Mouse (Mus musculus) forebrain, postnatal 0 days (tissue): ENCODE data around the gene Pacsin2. TPM values are rescaled to one million over a fixed set of nuclear protein-coding genes. Genes with fewer than 3 reads are reported as not detected.

Experiments used
- ATAC-seq: fragments of 200-750 bp; cut with Nextera tagmentation; 2 replicates; pipeline ENCODE4 v1.8.0; 2017; ENCODE audit warnings: mild to moderate bottlenecking, moderate library complexity
- DNase-seq: peaks from one replicate; pipeline ENCODE4 v3.0.0-alpha.2; 2015
- H3K27ac ChIP-seq: fragments of 300-500 bp; sonication (generic); 2 replicates; pipeline ENCODE4 v1.5.1; 2014; ENCODE audit warnings: low read depth, mild to moderate bottlenecking, antibody characterized with exemption, low read length, moderate library complexity, mixed read lengths
- H3K27me3 ChIP-seq: fragments of 300-500 bp; sonication (generic); 2 replicates; pipeline ENCODE4 v1.6.1; 2014; ENCODE audit warnings: mild to moderate bottlenecking, low read length, mixed read lengths; ENCODE audit not compliant: insufficient read depth
- H3K36me3 ChIP-seq: fragments of 300-500 bp; sonication (generic); 2 replicates; pipeline ENCODE4 v1.6.1; 2014; ENCODE audit warnings: mild to moderate bottlenecking, moderate library complexity; ENCODE audit not compliant: insufficient read depth
- H3K4me1 ChIP-seq: fragments of 300-500 bp; sonication (generic); 2 replicates; pipeline ENCODE4 v1.6.1; 2014; ENCODE audit warnings: antibody characterized with exemption; ENCODE audit not compliant: insufficient read depth
- H3K4me2 ChIP-seq: fragments of 300-500 bp; sonication (generic); 2 replicates; pipeline ENCODE4 v1.6.1; 2014; ENCODE audit warnings: low read depth, mild to moderate bottlenecking, moderate library complexity
- H3K4me3 ChIP-seq: fragments of 300-500 bp; sonication (generic); 2 replicates; pipeline ENCODE4 v1.5.1; 2014; ENCODE audit warnings: low read depth, low read length, mixed read lengths
- H3K9ac ChIP-seq: fragments of 300-500 bp; sonication (generic); 2 replicates; pipeline ENCODE4 v1.6.1; 2014; ENCODE audit warnings: mild to moderate bottlenecking
- H3K9me3 ChIP-seq: fragments of 300-500 bp; sonication (generic); 2 replicates; pipeline ENCODE4 v1.6.1; 2016; ENCODE audit warnings: low read length
- CTCF ChIP-seq: sonication (generic); IDR thresholded peaks from 2 replicates; pipeline ENCODE4 v1.5.1; 2016; ENCODE audit warnings: antibody characterized with exemption, control low read depth, low read depth
- WGBS: fragments of 180-500 bp; shearing (Covaris S2); extraction: QIAGEN DNeasy Blood & Tissue Kit; methylation state at CpG from one replicate; pipeline ENCODE4 v1.1.7; 2014; 5-methylcytosine and 5-hydroxymethylcytosine counted together
- polyA plus RNA-seq: library from polyadenylated mRNA; unstranded; fragments of >200 nt; fragmentation: Nextera tagmentation; extraction: Ambion mirVana; gene quantifications from 2 replicates; pipeline ENCODE4 v1.2.1, GENCODE M21; 2015
- total RNA-seq: library from RNA; depleted of rRNA; stranded (reverse); fragments of >200 nt; gene quantifications from 2 replicates; pipeline ENCODE4 v1.2.3, GENCODE M21; 2014

The Pacsin2 gene
- total and polyA plus RNA-seq, 2 experiments from 2014 or later: 16.5 to 20.9 TPM

DNA sequence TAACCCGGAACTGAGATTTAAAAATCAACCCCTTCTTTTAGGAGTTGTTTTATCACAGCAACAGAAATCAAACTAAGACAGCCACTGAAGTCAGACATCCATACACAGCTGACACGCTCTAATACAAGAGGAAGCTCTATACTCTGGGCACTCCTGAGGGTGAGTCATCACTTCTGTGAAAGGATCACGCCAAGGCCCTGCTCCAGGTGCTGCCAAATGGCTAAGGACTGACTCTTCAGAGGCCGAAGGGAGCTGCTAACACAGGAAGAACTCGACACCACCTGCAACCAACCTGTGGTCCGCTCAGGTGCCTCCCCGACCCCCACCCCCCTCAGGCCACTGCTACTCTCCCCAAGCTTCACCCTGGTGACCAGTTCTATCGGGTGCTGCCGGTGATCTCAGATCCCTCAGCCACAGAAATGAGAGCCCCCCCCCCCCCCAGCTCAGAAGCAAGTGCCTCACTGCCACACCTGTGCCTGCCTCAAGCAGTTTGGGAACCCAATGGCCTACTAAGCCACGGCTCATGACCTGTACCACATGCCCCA, 34.9 kb upstream of the Pacsin2 start:
- Histone ChIP-seq H3K9me3 (no peaks in the 10 kb centered on the region), H3K4me3 (no peak overlapping the region), H3K4me2 (no peak overlapping the region), H3K36me3 (peaks cover 83% of the 10 kb centered on the region), H3K27me3 (no peaks in the 10 kb centered on the region), H3K27ac (no peak overlapping the region), H3K9ac (no peak overlapping the region), H3K4me1 (no peaks in the 10 kb centered on the region)
- 93% methylated on average over 10 of the region's 10 CpGs for WGBS
- DNase-seq (no peak), ATAC-seq (no peak)
- TF ChIP-seq CTCF: no peak

DNA sequence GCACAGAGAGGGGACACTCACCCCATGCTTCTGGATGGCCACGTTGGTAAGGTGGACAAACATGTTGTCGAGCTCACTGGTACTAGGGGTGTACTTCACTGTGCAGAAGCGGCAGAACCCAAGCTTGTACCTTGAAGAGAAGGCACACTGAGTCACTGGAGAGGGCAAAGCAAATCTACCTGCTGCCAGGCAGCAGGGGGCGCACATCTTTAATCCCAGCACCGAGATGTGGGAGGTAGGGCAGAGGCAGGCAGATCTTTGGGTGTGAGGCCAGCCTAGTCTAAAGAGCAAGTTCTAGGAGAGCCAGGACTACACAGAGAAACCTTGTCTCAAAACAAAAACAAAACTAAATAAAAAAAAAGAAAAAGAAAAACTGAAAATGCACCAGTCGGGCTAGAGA, 32.9 kb upstream of the Pacsin2 start:
- Histone ChIP-seq H3K9ac (no peak overlapping the region), H3K27me3 (no peaks in the 10 kb centered on the region), H3K4me2 (no peak overlapping the region), H3K4me1 (no peaks in the 10 kb centered on the region), H3K27ac (no peak overlapping the region), H3K36me3 (peaks cover 90% of the 10 kb centered on the region), H3K9me3 (no peaks in the 10 kb centered on the region), H3K4me3 (no peak overlapping the region)
- WGBS: 95% methylated on average over 6 of the region's 6 CpGs
- ATAC-seq (no peak), DNase-seq (no peak)
- no peak for TF ChIP-seq CTCF

DNA sequence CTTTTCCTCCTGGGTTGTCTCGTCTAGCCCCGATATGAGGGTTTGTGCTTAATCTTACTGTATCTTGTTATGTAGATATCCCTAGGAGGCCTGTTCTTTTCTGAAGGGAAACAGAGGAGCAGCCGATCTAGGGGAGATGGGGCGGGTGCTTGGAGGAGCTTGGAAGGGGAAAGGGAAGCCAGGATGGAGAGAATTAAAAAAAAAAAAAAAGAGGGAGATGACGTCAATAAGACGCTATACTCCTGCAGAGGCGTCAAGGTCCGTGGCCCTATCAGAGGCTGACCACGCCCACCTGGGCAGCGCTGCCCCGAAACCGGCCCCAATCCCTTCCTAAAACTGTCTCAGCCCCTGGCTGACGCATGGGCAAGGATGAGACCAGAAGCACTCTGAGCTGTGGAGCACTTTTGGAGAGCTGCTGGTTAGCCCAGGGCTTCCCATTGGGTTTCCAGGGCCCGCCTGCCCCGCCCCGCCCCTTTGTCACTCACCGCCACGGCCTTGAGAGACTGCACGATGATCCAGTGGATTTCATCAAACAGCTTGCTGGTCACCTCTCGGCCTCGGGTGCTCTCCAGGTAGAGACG, 31.5 kb upstream of the Pacsin2 start:
- H3K36me3 ChIP-seq: peaks cover 92% of the 10 kb centered on the region
- WGBS: 76% methylated on average over 22 of the region's 22 CpGs
- H3K9me3 ChIP-seq: no peaks in the 10 kb centered on the region
- no peak overlapping the region for H3K27ac ChIP-seq
- no peak for ATAC-seq
- H3K4me2 ChIP-seq: no peak overlapping the region
- H3K9ac ChIP-seq: no peak overlapping the region
- no peak overlapping the region for H3K4me3 ChIP-seq
- no peak for DNase-seq
- H3K27me3 ChIP-seq: no peaks in the 10 kb centered on the region
- no peak for TF ChIP-seq CTCF
- H3K4me1 ChIP-seq: no peaks in the 10 kb centered on the region

DNA sequence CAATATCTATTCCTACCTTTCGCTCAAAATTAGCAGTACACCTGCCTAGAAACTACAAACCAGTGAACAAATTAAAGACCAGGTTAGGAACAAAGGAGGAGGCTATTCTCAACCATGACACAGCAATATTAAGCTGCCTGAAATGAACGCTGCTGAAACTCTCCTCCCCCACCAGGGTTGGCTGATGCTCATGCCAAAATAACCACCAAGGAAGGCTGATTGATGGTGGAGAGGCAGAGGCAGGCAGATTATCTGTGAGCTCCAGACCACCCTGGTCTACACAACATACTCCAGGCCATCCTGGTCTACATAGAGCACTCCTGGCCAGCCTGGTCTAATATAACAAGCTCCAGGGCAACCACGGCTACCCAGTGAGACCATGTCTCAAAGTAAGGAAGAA, 30.8 kb upstream of the Pacsin2 start:
- Histone ChIP-seq H3K9me3 (no peaks in the 10 kb centered on the region), H3K9ac (no peak overlapping the region), H3K4me2 (no peak overlapping the region), H3K27ac (no peak overlapping the region), H3K4me3 (no peak overlapping the region), H3K27me3 (no peaks in the 10 kb centered on the region), H3K36me3 (peaks cover 92% of the 10 kb centered on the region), H3K4me1 (no peaks in the 10 kb centered on the region)
- DNase-seq (no peak), ATAC-seq (no peak)
- 87% methylated on average over 3 of the region's 3 CpGs for WGBS
- no peak for TF ChIP-seq CTCF

DNA sequence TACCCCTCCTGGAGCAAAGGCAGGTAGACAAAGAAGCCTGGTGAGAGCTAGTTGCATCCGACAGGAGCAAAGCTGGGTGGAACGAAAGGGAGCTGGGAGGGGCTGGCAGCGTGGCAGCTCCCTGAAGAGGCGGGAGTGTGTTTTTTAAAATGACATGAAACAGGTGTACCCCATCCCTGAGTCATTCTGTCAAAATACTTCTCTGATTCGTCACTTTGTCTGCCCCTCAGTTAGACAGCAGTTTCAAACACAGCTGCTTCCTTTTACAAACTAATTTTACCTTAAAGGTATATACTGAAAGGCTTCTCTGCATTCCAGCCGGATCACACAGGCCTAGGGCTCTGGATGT, 30.1 kb upstream of the Pacsin2 start:
- no peak overlapping the region for H3K4me3 ChIP-seq
- H3K36me3 ChIP-seq: peaks cover 89% of the 10 kb centered on the region
- TF ChIP-seq CTCF: no peak
- no peaks in the 10 kb centered on the region for H3K27me3 ChIP-seq
- H3K9ac ChIP-seq: no peak overlapping the region
- 69% methylated on average over 6 of the region's 6 CpGs for WGBS
- no peak for DNase-seq
- H3K27ac ChIP-seq: no peak overlapping the region
- H3K4me2 ChIP-seq: no peak overlapping the region
- H3K4me1 ChIP-seq: no peaks in the 10 kb centered on the region
- no peak for ATAC-seq
- H3K9me3 ChIP-seq: no peaks in the 10 kb centered on the region

- Histone ChIP-seq H3K4me1 (no peaks in the 10 kb centered on the region), H3K27me3 (no peaks in the 10 kb centered on the region), H3K9ac (no peak overlapping the region), H3K4me3 (no peak overlapping the region), H3K36me3 (peaks cover 84% of the 10 kb centered on the region), H3K4me2 (no peak overlapping the region), H3K9me3 (no peaks in the 10 kb centered on the region), H3K27ac (no peak overlapping the region)
- no peak for TF ChIP-seq CTCF
- DNase-seq (no peak), ATAC-seq (no peak)
- 77% methylated on average over 7 of the region's 7 CpGs for WGBS
Observed at GRCm38 (mm10) chr15:83493856-83494571, 29.6 kb upstream of the Pacsin2 start.

DNA sequence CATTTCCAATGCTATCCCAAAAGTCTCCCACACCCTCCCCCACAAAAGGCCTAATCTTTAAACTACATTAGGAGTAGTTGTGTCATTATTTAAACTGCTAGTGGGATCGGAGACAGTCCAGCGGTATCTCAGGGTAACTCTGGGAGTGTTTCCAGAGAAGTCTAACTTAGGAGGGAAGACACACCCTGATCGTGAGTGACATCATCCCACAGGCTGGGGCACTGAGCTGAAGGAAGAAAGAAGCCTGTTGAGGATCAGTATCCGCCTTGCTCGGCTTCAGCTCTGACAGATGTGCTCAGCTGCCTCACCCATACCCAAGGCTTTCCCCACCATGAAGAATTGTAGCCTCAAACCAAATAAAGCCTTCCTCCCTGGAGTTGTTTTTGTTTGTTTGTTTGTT, 27.5 kb upstream of the Pacsin2 start:
- Histone ChIP-seq H3K9me3 (no peaks in the 10 kb centered on the region), H3K27me3 (no peaks in the 10 kb centered on the region), H3K4me2 (no peak overlapping the region), H3K27ac (no peak overlapping the region), H3K4me1 (no peaks in the 10 kb centered on the region), H3K9ac (no peak overlapping the region), H3K4me3 (no peak overlapping the region), H3K36me3 (peaks cover 78% of the 10 kb centered on the region)
- ATAC-seq: no peak
- no peak for DNase-seq
- no peak for TF ChIP-seq CTCF
- 86% methylated on average over 5 of the region's 5 CpGs for WGBS
